Mouse (Mus musculus) fibroblast of lung, adult 2 months (primary cell): Measurements from ENCODE around the gene Cxcl17.
"Not testable (repeated sequence)": the region's sequence is repeated elsewhere in the genome, so short reads cannot be mapped to it uniquely, and the experiment has no call there.

Experiments
- DNase-seq: peaks from one replicate; pipeline ENCODE4 v3.0.0-alpha.2; 2011; ENCODE audit warnings: low read depth

Cxcl17 gene

DNA sequence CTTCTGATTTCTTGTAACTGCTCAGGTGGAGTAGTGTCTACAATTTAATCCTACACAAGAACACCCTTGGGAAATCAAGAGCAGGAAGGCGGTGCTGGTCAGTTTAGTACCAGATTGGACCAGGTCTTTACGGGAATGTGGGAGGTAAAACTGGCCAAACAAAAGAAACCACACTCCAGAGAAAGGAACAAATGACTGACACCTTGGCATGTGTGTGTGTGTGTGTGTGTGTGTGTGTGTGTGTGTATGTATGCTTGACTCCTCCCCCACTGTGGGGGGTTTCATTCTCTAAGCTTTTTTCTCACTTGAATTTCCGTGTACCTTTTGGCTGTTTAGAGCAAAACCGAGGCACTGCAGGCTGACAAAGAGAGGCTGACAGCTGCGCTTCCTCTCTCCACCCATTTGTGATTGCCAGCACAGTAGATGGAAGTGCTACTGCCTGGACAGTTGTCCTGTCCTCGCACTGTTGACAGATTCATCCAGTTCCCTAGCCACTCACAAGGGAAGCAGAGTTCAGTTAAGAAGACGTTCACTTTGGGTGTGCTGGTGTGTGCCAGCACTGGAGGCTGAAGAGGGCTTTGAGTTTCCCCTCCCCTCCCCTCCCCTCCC lies at the start of gene Cxcl17:
Cxcl17 (minus strand) TSS at position 54 of the 609 bp plus-strand sequence.
- no peak for DNase-seq

DNA sequence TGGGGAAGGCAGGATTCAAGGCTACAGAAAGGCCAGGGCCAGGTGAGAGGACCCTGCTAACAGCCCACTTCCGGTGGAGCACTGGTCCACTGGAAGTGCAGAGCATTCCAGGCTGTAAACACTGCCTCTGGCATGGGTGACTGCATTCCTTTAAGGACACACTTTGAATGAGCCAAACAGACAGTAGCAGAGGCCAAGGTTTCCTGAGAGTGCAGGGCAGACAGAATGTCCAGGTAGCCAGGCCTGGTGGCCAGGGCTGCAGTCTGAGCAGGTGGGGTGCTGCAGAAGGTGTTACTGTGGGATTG lies 49.3 kb upstream of the Cxcl17 start:
- not testable (repeated sequence) for DNase-seq

- DNase-seq = not testable (repeated sequence)
Measured at GRCm38 (mm10) chr7:25461336-25462032, 48.8 kb upstream of the Cxcl17 start.

DNA sequence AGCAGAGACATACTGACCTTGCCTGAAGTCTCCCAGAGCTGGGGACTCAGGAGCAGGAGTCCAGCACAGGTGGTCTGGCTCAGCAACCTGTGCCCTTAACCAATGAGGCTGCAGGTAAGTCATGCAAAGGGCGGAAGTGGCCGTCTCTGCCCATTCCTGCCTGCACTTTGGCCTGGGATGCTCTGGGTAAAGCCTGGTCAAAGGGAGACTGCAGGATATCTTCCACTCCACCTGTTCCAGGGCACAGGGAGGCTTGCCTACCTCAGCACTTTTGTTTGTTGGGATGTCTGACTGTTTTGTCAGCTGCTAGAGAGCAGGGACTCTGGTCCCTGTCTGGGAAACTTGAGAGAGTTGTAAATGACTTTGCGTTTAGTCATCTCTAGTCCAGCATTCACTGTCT lies 39.4 kb upstream of the Cxcl17 start:
- no peak for DNase-seq

DNA sequence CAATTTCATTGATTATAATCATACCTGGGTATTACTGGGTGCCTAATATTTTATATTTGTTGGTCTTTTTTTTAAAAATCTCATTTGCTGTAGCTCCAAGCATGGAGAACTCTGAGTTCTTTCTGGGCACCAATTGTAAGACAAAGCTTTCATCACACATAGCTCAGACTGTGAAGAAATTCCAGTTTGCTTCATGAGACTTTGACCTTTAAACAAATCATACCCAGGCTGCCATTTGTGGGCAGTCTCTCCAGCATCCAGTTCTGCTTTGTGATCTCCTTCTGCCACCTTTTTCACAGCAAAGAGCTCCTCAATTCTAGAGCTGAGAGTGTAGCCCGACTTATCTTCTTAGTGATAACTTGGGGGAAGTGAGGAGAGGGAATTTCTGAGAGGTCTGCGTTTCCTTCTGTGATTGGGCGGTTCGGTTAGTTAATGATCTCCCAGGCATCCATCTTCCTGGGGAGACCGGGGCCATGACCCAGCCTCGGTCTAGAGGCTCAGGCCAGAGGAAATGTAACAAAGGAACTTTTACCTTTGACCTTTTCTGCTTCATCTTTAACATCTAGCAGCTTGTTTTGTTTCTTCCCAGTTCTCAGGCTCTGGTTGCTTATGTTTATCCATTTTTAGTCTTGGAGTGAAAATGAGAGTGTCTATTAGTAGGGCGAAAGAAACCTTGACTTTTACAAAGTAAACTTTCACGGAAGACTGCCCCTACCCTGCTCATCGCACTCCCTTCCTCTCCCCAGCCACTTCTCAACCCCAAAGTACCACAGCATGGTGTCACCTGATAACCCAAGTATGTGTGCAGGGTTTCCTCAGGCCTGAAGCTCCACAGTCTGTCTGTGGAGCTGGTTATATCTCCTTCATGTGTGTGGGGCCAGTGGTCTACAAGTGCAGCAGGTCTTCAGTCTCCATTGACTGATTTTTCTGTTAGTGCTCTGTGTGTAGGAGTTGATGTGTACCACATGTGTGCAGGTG lies 37.5 kb upstream of the Cxcl17 start:
- DNase-seq = no peak

- DNase-seq = no peak
Measured at GRCm38 (mm10) chr7:25440816-25441153, 28.1 kb upstream of the Cxcl17 start.

DNA sequence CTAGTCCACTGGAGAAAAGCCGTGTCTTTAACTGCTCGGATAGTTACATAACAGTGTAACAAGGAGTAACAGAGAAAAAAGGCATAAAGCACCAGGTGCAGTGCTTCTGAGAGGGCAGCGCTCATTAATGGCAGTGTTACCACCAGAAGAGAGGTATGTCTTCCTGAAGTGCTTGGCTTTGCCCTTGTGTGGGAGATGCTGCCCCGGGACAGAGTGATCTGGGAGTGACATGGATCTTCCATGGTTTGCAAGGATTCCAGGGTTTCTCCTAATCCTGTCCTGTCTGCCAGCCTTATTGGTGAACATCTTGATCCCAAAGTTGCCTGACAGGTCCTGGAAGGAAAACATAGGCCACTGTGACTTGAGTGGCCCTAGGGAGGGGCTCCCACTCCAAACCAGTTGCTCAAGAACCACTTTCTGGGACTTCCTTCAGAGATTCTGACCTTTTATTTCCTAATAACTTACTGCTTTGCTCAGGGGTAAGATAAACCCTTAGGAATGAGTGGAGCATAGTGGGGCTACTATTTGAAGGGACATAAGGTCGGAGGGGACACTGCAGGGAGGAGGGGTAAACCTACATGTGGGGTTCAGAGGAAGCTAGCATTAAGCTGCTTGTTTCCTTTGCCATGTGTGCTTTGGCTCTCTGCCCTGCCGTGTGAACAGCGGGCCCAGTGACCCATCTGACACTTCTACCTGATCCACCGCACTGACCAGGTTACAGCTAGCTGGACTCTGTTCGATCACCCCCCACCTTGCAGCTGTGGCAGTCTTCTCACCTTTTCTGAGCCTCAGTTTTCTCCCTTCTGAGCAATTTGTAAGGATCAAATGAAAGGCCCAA lies 27.5 kb upstream of the Cxcl17 start:
- DNase-seq = no peak

- DNase-seq = no peak
Measured at GRCm38 (mm10) chr7:25439124-25439822, 26.6 kb upstream of the Cxcl17 start.

GRCm38 (mm10) chr7:25436704-25437103 lies 24.0 kb upstream of the Cxcl17 start:
- DNase-seq = no peak

DNA sequence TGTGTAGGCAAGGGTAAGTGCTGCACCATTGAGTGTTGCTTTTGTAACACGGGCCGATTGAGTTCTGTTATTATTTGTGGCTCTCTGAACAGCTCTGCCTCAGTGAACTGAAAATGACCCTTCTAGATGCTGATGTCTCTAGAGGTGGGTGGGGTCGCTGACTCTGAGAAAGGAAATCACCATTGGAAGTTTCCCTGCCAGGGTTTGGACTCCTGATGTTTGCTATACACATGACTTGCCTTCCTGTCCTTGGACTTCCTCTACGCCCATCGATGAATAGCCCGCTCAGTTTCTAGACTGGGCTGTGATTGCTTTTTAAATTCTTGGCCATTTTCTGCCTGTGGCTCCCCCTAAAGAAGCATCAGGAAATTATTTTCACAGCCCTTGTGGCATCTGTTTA lies 23.5 kb upstream of the Cxcl17 start:
- no peak for DNase-seq

DNA sequence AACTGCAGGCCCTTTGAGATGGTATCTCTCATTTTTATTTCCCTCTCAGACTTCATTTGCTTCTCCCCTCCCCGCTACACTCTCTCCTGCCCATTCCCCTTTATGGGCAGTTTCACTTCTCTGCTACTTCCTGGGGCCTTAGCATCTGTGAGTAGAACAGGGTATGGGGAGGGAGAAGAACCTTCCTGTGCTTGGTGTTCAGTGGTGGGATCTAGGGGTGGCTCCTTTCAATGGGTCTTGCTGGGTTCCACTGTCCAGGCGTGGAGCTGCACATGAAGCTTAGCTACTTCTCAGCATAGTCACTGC lies 22.8 kb upstream of the Cxcl17 start:
- no peak for DNase-seq

DNA sequence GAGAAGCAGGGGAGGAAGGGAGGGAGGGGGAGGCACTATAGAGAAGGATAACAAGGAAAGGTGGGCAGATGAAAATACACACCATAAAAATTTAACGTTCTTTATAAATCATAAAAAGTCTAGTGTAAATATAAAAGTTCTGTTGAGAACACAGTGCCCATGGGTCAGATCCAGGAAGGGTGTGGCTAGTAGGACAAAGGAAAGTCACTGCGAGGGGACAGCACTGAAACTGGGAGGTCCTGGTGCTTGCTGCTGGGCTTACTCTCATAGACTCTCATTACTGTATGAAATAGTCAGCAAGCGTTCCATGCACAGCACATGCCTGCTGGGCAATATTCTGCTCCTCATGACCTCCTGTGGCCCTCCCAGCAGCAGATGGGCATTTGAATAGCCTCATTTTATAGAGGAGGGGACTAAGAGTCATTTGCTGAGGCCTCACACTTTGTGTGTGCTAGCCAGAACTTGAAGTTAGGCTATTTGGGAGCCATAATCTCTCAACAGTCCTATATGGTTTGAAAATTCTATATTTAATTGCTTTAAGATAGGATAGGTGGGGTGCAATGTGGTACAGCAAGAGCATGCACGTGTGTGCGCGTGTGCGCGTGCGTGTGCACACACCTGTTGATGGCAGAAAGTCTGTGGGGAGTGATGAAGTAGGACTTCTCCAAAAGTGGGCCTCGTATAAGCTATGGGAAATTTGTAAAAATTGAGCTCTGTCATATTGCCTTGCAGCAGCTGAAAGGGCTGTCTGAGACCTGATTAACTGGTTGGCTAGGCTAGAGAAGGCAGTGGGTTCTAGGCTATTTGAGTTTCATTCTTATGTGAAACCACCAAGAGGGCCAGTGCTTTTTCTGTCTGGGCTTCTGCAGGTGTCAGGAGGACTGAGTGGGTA lies 22.2 kb upstream of the Cxcl17 start:
- DNase-seq = no peak

DNA sequence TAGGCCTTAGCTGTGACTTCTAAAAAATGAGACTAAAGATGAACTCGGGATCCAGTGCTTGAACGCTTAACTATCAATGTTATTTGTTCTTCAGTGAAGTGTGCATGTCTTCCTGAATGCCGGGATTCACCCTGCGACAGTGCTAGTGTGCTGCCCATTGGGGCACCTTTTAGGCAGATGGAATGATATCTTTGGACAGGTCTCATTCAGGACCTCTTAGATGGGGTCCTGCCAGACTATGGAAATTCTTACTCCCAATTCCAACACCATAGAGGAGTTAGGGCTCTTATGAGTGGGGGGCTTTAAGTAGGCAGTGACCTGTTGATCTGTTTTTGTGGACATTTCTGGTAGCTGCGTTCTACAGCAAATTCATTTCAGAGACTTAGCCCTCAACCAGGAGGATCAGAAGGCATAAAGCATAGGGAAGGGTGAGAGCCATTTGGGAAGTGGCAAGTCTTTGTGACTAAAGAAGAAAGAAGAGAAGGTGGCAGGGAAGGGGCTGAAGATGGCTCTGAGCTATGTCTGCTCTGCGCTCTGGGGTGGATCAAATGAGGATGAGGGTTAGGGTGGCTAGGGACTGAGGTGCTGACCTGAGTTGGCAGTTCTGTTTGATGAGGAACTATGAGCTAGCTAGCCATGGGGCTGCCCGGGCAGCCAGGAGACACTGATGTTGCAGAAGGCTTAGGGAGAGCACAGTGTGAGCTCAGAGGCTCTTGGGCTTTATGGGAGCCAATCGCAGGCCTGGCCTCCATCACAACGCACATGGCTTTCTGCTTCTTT lies 21.3 kb upstream of the Cxcl17 start:
- DNase-seq = no peak

DNA sequence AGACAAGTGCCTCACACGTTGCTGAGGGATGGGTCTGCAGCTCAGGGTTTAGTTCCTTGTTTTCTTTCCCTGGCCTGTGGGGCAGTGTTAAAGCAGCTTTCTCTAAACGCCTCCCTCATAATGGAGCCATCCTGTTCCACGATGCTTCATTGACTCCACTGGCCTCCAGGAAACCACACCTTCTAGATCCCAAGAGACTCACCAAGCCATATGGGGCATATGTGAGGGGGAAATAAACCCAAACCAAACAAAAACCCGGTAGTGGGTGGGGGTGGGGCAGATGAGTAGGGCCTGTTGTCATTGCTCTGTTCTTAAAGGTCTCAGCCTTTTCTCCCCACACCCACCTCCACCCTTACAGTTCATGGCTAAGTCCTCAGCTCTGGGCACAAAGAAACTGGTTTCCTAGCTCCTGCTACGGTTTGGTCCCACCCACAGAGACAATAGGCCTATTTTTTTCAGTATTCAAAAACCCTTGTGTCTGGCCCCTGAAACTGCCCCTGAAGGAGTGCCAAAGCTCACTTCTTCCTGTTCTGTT lies 20.4 kb upstream of the Cxcl17 start:
- no peak for DNase-seq

GRCm38 (mm10) chr7:25432381-25432780 lies 19.7 kb upstream of the Cxcl17 start:
- DNase-seq = no peak

DNA sequence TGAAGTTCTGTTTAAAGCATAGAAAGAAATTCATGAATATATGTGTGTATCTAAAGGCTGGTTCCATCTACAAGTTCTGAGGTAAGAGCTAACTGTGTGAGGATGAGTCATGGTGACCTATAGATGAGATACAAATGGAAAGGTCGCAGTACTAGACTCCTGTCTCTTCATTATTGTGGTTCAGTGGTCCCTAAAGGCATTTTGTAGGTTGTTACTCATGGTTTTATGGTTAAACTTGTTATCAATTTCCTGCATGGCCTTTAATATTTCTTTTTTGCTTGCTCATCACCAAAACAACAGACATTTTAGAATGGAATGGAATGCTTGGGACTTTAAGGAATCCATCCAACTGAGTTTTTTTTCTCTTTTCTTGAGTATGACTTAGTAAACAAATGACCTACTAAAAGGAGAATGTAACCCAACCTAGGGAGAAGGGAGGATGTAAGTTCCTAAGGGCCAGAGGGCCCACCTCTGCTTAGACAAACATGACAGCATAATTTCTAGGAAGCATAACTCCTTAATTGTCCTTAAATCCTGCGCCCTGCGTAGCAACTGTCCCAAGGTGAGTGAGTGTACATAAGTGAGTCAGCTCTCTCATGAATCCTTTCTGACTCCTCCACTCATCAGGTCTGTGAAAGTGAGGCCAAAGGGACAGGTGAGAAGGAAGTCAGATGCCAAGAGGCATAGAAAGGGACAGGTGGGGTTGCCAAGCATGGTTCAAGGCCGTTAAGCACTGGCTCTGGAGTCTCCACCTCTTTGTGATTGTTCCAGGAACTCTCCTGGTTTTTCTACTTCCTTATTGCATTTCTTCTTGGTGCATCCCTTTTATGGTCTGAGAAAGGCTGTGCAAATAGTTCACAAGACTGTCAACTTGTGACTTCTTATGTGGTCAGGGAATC lies 17.4 kb upstream of the Cxcl17 start:
- no peak for DNase-seq

DNA sequence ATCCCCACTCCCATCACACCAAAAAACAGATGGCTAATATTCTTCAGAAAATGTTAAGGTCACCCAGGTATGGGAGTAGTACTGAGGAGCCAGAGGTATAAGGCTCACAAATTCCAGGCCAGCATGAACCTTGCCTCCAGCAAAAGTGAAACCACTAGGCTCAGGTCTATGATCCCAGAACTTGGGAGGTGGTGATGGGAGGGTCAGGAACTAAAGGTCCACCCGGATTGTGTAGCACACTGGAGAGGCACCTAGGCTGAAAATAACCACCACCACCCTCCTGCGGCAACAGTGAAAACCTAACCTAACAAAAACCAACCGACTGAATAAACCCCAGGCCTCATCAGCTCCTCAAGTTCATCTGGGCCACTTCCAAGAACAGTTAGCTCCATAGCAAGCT lies 15.6 kb upstream of the Cxcl17 start:
- no peak for DNase-seq

DNA sequence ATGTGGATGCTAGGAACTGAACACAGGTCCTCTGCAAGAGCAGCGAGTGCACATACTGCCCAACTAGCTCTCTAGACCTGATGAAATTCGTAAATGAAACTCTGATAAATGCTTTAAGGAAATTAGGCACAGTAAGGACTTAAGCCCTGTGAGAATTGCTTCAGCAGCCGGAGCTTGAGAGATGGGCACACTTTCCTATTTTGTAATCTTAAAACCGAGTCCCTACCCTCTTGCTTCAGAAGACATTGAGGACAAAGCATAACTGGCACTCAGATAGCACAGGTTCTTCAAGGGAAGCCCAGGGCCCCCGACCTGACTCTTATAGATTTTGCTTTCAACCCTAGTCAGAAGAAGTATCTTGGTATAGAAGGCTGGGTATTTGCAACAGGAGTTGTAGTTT lies 14.5 kb upstream of the Cxcl17 start:
- DNase-seq = no peak

DNA sequence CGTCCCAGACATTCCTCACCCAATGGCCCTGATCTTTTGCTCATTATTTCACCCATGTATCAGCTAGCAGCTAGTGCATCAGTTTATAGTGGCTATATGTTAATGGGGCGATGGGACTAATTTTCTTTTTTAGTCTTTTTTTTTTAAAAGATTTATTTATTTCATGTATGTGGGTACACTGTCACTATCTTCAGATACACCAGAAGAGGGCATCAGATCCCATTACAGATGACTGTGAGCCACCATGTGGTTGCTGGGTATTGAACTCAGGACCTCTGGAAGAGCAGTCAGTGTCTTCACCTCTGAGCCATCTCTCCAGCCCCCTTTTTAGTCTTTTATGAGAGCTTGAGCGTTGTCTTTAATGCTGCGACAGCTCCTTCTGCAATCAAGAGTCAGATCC lies 13.7 kb upstream of the Cxcl17 start:
- DNase-seq = not testable (repeated sequence)
